Mouse (Mus musculus) heart, embryonic 13.5 days (tissue): ENCODE data around the gene Wnt6. TPM values are rescaled to one million over a fixed set of nuclear protein-coding genes. Genes with fewer than 3 reads are reported as not detected.
"Not testable (repeated sequence)": the region's sequence is repeated elsewhere in the genome, so short reads cannot be mapped to it uniquely, and the experiment has no call there.

ENCODE experiments used
- ATAC-seq: fragments of 200-750 bp; cut with Nextera tagmentation; 2 replicates; pipeline ENCODE4 v1.8.0; 2017; ENCODE audit warnings: moderate TSS enrichment; ENCODE audit not compliant: insufficient number of reproducible peaks, low FRiP score, low TSS enrichment; ENCODE audit errors: extremely low read depth
- H3K27ac ChIP-seq: fragments of 300-500 bp; sonication (generic); replicated peaks from 2 replicates; pipeline ENCODE4 v1.5.1; 2015; ENCODE audit warnings: moderate library complexity, mild to moderate bottlenecking, inconsistent platforms
- H3K27me3 ChIP-seq: fragments of 300-500 bp; sonication (generic); replicated peaks from 2 replicates; pipeline ENCODE4 v1.6.1; 2015; ENCODE audit warnings: mild to moderate bottlenecking, inconsistent platforms
- H3K36me3 ChIP-seq: fragments of 300-500 bp; sonication (generic); 2 replicates; pipeline ENCODE4 v1.6.1; 2015; ENCODE audit warnings: mild to moderate bottlenecking, inconsistent platforms
- H3K4me1 ChIP-seq: fragments of 300-500 bp; sonication (generic); 2 replicates; pipeline ENCODE4 v1.6.1; 2015; ENCODE audit warnings: inconsistent platforms
- H3K4me2 ChIP-seq: fragments of 300-500 bp; sonication (generic); 2 replicates; pipeline ENCODE4 v1.6.1; 2015; ENCODE audit warnings: inconsistent platforms, mild to moderate bottlenecking, moderate library complexity
- H3K4me3 ChIP-seq: fragments of 300-500 bp; sonication (generic); 2 replicates; pipeline ENCODE4 v1.5.1; 2015; ENCODE audit warnings: moderate library complexity, mild to moderate bottlenecking, inconsistent platforms
- H3K9ac ChIP-seq: fragments of 300-500 bp; sonication (generic); 2 replicates; pipeline ENCODE4 v1.6.1; 2015; ENCODE audit warnings: inconsistent platforms, mild to moderate bottlenecking, moderate library complexity
- H3K9me3 ChIP-seq: fragments of 300-500 bp; sonication (generic); 2 replicates; pipeline ENCODE4 v1.6.1; 2016; ENCODE audit warnings: inconsistent platforms
- WGBS: fragments of 180-500 bp; shearing (Covaris S2); methylation state at CpG from one replicate; pipeline ENCODE4 v1.1.7; 2015; ENCODE audit warnings: mixed read lengths; 5-methylcytosine and 5-hydroxymethylcytosine counted together
- polyA plus RNA-seq: library from polyadenylated mRNA; unstranded; fragments of >200 nt; fragmentation: Nextera tagmentation; extraction: Ambion mirVana; gene quantifications from 2 replicates; pipeline ENCODE4 v1.2.1, GENCODE M21; 2015

The Wnt6 gene
- polyA plus RNA-seq, 1 experiment from 2014 or later, result 0.31 TPM

DNA sequence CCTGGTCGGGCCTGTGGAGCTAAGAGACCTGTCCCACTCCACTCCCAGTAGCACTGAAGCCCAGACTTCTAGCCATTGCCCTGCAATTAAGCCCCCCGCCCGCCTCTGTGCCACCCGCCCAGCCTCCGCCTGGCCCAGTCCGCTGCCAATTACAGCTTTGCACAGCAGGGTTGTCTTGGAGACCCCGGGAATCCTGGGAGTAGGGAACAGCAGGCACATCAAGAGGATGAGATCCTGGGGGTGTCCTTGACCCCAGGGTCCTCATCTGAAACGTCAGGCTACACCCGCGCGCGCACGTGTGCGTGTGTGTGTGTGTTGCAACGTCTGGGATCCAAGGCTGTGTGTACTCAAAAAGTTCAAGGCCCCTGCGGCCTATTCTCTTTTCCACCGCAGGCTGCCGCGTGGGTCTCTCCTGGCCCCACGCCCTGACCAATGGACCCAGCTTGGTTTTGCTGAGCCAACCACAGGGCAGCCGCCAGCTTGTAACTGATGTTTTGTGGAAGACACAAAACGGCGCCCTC lies 35.9 kb downstream of the Wnt6 start:
- peak overlapping the region; percentile 4; the same call in 1 of the 2 replicates for H3K4me3 ChIP-seq
- WGBS, result 6% methylated on average over 23 of the region's 23 CpGs

DNA sequence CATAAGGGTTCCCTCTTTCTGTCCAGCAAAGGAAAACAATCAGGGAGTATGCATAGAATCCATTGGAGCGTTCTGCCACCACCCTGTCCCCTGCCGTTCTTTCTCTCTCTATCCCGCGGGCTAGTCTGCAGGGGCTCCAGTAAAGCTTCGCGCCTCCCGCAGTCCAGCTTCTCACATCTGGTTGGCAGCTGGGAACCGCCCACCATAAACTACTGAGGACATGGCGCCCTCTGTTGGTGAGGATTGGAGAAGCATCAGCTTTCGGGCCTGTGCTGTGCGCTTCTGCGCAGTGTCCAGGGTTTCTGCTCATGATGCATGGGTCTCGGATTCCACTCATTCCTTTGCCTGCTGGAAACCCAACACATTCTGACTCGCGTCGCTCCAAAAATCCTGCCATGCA lies 36.4 kb downstream of the Wnt6 start:
- Histone ChIP-seq H3K27me3 (peaks cover 92% of the 10 kb centered on the region), H3K4me3 (peak overlapping the region; percentile 31), H3K27ac (no peak overlapping the region), H3K36me3 (no peaks in the 10 kb centered on the region), H3K4me1 (peaks cover 37% of the 10 kb centered on the region), H3K9ac (peak overlapping the region; percentile 65; the same call in 1 of the 2 replicates), H3K9me3 (no peaks in the 10 kb centered on the region), H3K4me2 (peak overlapping the region; percentile 67)
- ATAC-seq, result no peak; the same call in 1 of the 2 replicates
- WGBS, result 1% methylated on average over 16 of the region's 16 CpGs

More for the DNA sequence above, 35.9 kb downstream of the Wnt6 start:
- Histone ChIP-seq H3K27ac (no peak overlapping the region), H3K9me3 (no peaks in the 10 kb centered on the region), H3K9ac (no peak overlapping the region), H3K4me1 (peaks cover 41% of the 10 kb centered on the region), H3K36me3 (no peaks in the 10 kb centered on the region), H3K27me3 (peaks cover 97% of the 10 kb centered on the region), H3K4me2 (peak overlapping the region; percentile 67)
- ATAC-seq, result no peak

DNA sequence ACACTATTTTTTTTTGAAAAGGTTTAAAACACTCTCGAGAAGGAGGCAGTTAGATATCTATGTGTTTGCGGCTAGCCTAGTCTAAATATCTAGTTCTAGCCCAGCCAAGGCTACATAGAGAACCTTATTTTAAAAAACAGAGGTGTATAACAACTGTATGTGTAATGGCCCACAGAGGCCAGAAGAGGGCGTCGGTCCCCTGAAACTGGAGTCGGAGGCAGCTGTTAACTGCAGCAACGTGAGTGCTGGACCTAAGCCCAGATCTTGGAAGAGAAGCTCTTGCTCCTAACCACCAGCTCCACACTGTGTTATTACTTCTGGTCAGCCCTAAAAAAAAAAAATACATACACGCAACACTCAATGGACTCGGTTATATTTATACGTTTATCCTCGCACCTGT lies 37.3 kb downstream of the Wnt6 start:
- Histone ChIP-seq H3K4me1 (peaks cover 28% of the 10 kb centered on the region), H3K4me2 (no peak overlapping the region), H3K9me3 (no peaks in the 10 kb centered on the region), H3K4me3 (no peak overlapping the region), H3K27ac (no peak overlapping the region), H3K36me3 (no peaks in the 10 kb centered on the region), H3K9ac (no peak overlapping the region), H3K27me3 (peaks cover 83% of the 10 kb centered on the region)
- 48% methylated on average over 10 of the region's 10 CpGs for WGBS
- ATAC-seq, result no peak

DNA sequence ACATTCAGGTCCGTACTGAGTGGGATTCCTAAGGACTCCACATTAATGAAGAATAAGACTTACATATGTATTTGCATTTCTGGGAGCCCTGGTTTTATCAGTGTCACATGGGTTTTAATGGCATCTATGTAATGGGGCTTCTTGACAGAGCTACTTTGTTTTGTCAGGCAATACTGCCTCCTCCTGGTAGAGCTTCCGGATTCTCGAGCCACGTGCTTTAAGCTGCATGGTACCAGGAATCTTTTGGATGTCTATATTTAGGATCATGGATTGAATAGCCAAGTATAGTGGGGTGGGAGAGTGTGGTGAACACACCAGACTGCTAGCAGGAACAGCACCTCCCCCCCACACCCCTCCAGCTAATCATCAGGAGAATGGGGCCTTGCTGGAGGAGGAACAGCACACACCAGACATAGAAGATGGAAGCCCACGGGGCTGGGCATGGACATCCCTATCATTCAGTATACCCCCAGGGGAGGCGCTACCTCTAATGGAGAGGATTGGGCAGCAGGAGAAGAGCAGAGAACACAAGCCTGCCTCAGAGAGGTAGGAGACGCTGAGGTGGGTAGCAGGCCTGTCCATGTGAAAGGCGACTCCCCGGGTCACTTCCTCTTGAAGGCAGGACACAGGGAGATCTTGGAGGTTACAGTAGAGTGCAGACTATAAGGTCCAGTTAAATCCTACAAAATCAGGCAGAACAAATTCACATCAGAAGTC lies 43.4 kb downstream of the Wnt6 start:
- Histone ChIP-seq H3K36me3 (no peaks in the 10 kb centered on the region), H3K27ac (0 out of 2 replicates have a peak overlapping the region, but pooled peaks have one; percentile 4), H3K4me2 (no peak overlapping the region), H3K27me3 (peaks cover 22% of the 10 kb centered on the region), H3K9ac (no peak overlapping the region), H3K9me3 (no peaks in the 10 kb centered on the region), H3K4me3 (no peak overlapping the region), H3K4me1 (peaks cover 19% of the 10 kb centered on the region)
- ATAC-seq, result no peak
- 66% methylated on average over 9 of the region's 9 CpGs for WGBS

DNA sequence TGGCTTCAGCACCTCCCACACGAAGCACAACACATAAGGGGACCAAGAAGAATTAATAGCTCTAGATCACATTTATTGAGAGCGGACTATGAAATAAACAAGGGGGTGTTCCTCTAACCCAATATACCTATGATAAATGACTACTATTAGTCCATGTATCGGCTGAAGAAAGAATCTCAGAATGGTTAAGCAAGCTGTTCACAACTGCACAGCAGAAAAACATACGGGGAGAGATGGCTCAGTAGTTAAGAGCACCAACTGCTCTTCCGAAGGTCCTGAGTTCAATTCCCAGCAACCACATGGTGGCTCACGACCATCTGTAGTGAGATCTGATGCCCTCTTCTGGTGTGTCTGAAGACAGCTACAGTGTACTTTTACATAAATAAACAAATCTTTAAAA lies 44.3 kb downstream of the Wnt6 start:
- WGBS, result 85% methylated on average over 6 of the region's 6 CpGs
- H3K36me3 ChIP-seq, H3K4me3 ChIP-seq, H3K9ac ChIP-seq, ATAC-seq, H3K4me2 ChIP-seq, H3K27ac ChIP-seq, H3K9me3 ChIP-seq: not testable (repeated sequence)
- H3K4me1 ChIP-seq, result peaks cover 19% of the 10 kb centered on the region
- peaks cover 16% of the 10 kb centered on the region for H3K27me3 ChIP-seq

DNA sequence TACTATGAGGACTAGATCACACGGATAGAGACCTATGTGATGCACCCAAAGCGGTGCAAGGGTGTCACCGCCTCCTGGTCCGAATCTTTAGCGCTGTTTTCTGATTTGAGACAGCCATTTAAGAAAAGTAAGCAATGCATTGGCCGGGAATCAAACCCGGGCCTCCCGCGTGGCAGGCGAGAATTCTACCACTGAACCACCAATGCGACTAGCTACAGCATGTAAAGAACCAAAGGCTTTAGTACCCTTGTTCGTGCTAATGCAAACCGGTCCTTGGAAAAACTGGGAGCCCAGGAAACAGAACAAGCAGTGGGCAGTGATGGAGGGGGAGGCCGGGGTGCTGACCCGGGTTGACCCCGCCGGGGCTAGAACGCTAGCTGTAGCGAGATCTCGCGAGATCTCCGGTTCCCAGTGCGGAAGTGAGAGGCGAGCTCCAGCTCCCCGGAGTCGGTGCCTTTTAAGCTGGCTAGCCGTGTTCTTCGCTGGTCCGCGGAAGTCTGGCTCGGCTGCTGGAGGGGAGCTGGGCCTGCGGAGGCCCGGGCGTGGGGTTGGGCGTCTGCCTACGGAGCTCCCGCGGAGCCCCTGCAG lies 45.0 kb downstream of the Wnt6 start:
- ATAC-seq, result peak; percentile 37; the same call in 1 of the 2 replicates
- WGBS, result 6% methylated on average over 38 of the region's 38 CpGs
- H3K4me2 ChIP-seq, result peak overlapping the region; percentile 74
- H3K9ac ChIP-seq, result peak overlapping the region; percentile 92
- H3K27ac ChIP-seq, result peak overlapping the region; percentile 86
- H3K4me1 ChIP-seq, result peaks cover 19% of the 10 kb centered on the region
- peak overlapping the region; percentile 83 for H3K4me3 ChIP-seq
- H3K27me3 ChIP-seq, result peaks cover 8% of the 10 kb centered on the region
- H3K36me3 ChIP-seq, result no peaks in the 10 kb centered on the region
- H3K9me3 ChIP-seq, result no peaks in the 10 kb centered on the region

DNA sequence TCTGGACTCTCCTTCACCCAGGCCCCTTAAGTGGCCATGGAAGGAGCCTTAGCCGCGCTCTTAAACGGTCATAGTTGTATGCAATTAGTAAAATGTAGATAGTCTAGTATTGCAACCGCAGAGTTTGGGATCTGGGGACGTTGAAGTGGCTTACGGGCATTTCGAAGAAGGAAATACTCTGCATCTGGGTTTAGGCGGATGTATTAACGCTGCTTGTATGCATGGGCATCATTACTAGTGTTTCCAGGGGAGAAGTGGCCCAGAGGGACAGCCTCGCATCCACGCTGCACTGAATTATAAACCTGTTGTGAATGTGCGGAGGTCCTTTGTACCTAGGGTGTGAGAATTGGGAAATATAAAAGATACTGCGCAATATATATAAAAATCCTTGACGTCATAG lies 45.5 kb downstream of the Wnt6 start:
- peak overlapping the region; percentile 74 for H3K4me2 ChIP-seq
- H3K4me3 ChIP-seq, result peak overlapping the region; percentile 83
- H3K36me3 ChIP-seq, result no peaks in the 10 kb centered on the region
- H3K27me3 ChIP-seq, result peaks cover 3% of the 10 kb centered on the region
- H3K9me3 ChIP-seq, result no peaks in the 10 kb centered on the region
- H3K27ac ChIP-seq, result peak overlapping the region; percentile 86
- H3K4me1 ChIP-seq, result peaks cover 19% of the 10 kb centered on the region
- ATAC-seq, result no peak
- H3K9ac ChIP-seq, result peak overlapping the region; percentile 92
- 16% methylated on average over 14 of the region's 14 CpGs for WGBS

DNA sequence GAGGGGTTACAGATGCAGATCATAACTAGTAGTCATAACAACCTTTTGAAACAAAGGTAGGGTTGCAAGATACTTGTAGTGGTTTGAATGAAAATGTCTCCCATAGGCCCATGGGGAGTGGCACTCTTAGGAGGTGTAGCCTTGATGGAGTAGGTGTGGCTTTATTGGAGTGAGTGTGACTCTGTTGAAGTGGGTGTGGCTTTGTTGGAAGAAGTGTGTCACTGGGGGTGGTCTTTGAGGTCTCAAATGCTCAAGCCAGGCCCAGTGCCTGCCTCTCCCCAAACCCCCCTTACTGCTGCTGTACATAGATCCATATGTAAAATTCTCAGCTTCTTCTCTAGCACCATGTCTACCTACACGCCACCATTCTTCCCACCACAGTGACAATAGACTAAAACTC lies 46.8 kb downstream of the Wnt6 start:
- Histone ChIP-seq H3K9ac (no peak overlapping the region), H3K27ac (no peak overlapping the region), H3K4me2 (no peak overlapping the region), H3K4me1 (peaks cover 19% of the 10 kb centered on the region), H3K9me3 (no peaks in the 10 kb centered on the region), H3K27me3 (no peaks in the 10 kb centered on the region), H3K36me3 (no peaks in the 10 kb centered on the region), H3K4me3 (no peak overlapping the region)
- WGBS, result 97% methylated on average over 1 of the region's 1 CpGs
- ATAC-seq, result no peak

DNA sequence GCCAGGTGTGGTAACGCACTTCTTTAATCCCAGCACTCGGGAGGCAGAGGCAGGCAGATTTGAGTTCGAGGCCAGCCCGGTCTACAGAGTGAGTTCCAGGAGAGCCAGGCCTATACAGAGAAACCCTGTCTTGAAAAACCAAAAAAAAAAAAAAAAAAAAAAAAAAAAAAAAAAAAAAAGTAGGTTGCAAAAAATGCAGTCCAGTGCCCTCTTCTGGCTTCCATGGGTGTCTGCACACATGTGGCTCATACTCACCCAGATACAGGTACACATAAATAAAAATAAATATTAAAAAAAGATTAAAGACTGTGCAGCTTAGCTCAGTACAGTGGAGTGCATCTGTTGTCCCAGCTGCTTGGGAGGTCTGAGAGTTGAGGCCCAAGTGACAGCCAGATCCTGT lies 51.9 kb downstream of the Wnt6 start:
- not testable (repeated sequence) for H3K9ac ChIP-seq, H3K36me3 ChIP-seq, H3K4me2 ChIP-seq, H3K4me1 ChIP-seq, ATAC-seq, H3K27ac ChIP-seq, H3K9me3 ChIP-seq, H3K27me3 ChIP-seq, H3K4me3 ChIP-seq
- 90% methylated on average over 4 of the region's 4 CpGs for WGBS

DNA sequence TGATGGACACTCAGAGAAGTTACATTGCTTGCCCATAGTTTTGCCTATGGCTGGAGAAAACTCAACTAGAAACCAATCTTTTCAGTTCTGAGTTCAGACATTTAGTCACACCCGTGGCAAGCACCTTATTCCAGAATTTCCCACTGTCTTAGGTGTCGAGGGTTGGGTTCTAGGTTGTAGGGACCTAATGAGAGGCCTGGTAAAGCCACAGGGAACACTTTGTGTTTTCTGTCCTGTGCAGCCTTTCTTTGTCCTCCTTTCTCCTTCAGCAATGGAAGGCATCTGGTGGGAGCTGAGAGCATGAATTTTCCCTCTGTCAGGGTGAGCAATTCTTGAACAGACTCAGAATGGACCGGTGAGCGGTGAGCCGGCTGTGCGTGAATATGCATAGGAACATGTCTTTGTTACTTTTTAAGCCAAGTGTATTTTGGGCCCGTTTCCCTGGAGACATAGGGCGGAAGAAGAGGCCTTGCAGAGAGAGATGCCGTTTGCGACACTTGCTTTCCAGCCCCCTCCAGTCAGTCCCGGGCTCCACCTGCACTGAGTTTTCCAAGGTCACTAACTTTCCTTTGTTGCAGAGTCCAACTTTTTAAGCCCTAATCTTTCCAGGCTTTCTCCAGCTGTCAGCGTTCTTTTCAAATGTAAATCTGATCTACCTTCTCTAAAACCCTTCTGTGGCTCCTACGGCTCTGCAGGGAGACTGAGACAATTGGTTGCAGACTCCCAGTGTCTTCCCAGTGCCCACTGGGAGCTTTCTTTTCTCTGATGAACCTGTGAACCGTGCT lies 53.0 kb downstream of the Wnt6 start:
- Histone ChIP-seq H3K9me3 (no peaks in the 10 kb centered on the region), H3K4me3 (no peak overlapping the region), H3K4me2 (peak overlapping the region; percentile 16; the same call in 1 of the 2 replicates), H3K27ac (no peak overlapping the region), H3K9ac (no peak overlapping the region), H3K27me3 (0 out of 2 replicates have a peak, but pooled peaks cover 4% of the 10 kb centered on the region), H3K36me3 (no peaks in the 10 kb centered on the region), H3K4me1 (no peaks in the 10 kb centered on the region)
- 26% methylated on average over 14 of the region's 14 CpGs for WGBS
- ATAC-seq, result no peak

DNA sequence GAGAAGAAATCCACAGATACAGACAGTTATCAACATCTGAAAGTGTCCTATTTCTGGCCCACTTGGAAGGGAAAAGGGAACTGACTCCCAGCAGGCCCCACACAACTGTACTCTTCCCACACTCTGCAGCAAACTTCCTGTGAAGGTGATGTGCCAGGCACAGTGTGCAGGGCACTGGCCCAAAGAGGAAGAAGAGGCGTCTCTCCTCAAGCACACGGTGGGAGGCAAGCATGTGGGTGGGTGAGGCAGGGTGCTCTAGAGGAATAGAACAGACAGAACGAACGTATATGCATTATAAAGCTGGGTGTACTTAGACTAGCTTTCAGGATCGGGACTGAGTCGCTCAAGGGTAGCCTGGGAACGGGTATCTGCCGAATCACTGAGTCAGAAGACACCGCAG lies 58.4 kb downstream of the Wnt6 start:
- Histone ChIP-seq H3K36me3 (no peaks in the 10 kb centered on the region), H3K4me3 (no peak overlapping the region), H3K9ac (no peak overlapping the region), H3K4me2 (no peak overlapping the region), H3K27me3 (peaks cover 24% of the 10 kb centered on the region; the same call in 1 of the 2 replicates), H3K9me3 (no peaks in the 10 kb centered on the region), H3K27ac (no peak overlapping the region), H3K4me1 (no peaks in the 10 kb centered on the region)
- no peak for ATAC-seq
- WGBS, result 63% methylated on average over 9 of the region's 9 CpGs
